Mouse (Mus musculus) heart, adult 8-10 months (tissue): ENCODE measurements around the gene Pdzrn3. TPM values are rescaled to one million over a fixed set of nuclear protein-coding genes. Genes with fewer than 3 reads are reported as not detected.
A peak's percentile ranks its signal among the peaks of the same experiment; 100 is the strongest.

Experiments used
- DNase-seq: peaks from one replicate; pipeline ENCODE4 v3.0.0; 2022; ENCODE audit warnings: low spot score
- total RNA-seq, 4 experiments: library from RNA; stranded (reverse); gene quantifications; 2 replicates each; pipeline ENCODE4 v1.2.4; 2022

Gene Pdzrn3
- total RNA-seq, 4 experiments from 2014 or later = 25.9 to 30.4 (median 28.3) TPM

GRCm38 (mm10) chr6:101198284-101198942 is 179.3 kb downstream of the Pdzrn3 start:
- no peak for DNase-seq

GRCm38 (mm10) chr6:101197642-101198041 is 180.1 kb downstream of the Pdzrn3 start:
- DNase-seq = peak; percentile 58

GRCm38 (mm10) chr6:101195891-101196290 is 181.8 kb downstream of the Pdzrn3 start:
- DNase-seq = no peak

- DNase-seq = no peak
These were observed 183.2 kb downstream of the Pdzrn3 start for GRCm38 (mm10) chr6:101194386-101194925.

- no peak for DNase-seq
These were observed 186.1 kb downstream of the Pdzrn3 start for GRCm38 (mm10) chr6:101191576-101191975.

GRCm38 (mm10) chr6:101187322-101187721 is 190.4 kb downstream of the Pdzrn3 start:
- DNase-seq = no peak

GRCm38 (mm10) chr6:101186887-101187286 is 190.8 kb downstream of the Pdzrn3 start:
- DNase-seq = no peak

GRCm38 (mm10) chr6:101184103-101184785 is 193.5 kb downstream of the Pdzrn3 start:
- no peak for DNase-seq

- DNase-seq = no peak
These were observed 207.0 kb downstream of the Pdzrn3 start for GRCm38 (mm10) chr6:101170699-101171098.

GRCm38 (mm10) chr6:101153511-101153921 is 224.2 kb downstream of the Pdzrn3 start:
- no peak for DNase-seq

GRCm38 (mm10) chr6:101135368-101135767 is 242.3 kb downstream of the Pdzrn3 start:
- no peak for DNase-seq

- DNase-seq = no peak
These were observed 252.3 kb downstream of the Pdzrn3 start for GRCm38 (mm10) chr6:101125396-101125795.

- DNase-seq = no peak
These were observed 268.7 kb downstream of the Pdzrn3 start for GRCm38 (mm10) chr6:101108951-101109350.

- DNase-seq = no peak
These were observed 274.2 kb downstream of the Pdzrn3 start for GRCm38 (mm10) chr6:101103506-101103905.

GRCm38 (mm10) chr6:101101709-101102654 is 275.7 kb downstream of the Pdzrn3 start:
- DNase-seq = no peak
